Comparison of ENCODE assay signal across 8 mouse cellular contexts in genomic region chr17:6862040-6862780, GRCm38 (mm10).
DNase-seq lines count a peak whose midpoint lies in the region; ATAC-seq lines count a peak whose summit lies in the region.

No protein-coding gene starts in this region.

- DNase-seq in adrenal gland, postnatal 14 days = peak; percentile 8
- DNase-seq in adrenal gland, adult (ENCODE audit: inconsistent age in 2 of 2, low spot score in 1 of 2) = no peak
- no peak for DNase-seq in neural tube, embryonic 11.5 days (ENCODE audit: low spot score)
- no peak for DNase-seq in neural tube, embryonic 10.5 days (ENCODE audit: extremely low spot score, low spot score)
- no peak for DNase-seq in limb, embryonic 10.5 days (ENCODE audit: low spot score)
- no peak for DNase-seq in ovary, postnatal 14 days (ENCODE audit: low spot score)

- H3K9me3 ChIP-seq in neural tube, embryonic 11.5 days (ENCODE audit: control insufficient read depth, low read length) = no peaks in the 10 kb centered on the region
- no peaks in the 10 kb centered on the region for H3K9me3 ChIP-seq in limb, embryonic 10.5 days (replicated peaks)
- H3K9me3 ChIP-seq in stomach, embryonic 16.5 days (replicated peaks; ENCODE audit: control insufficient read depth, low read length) = no peaks in the 10 kb centered on the region

- peak; percentile 20 for ATAC-seq in neural tube, embryonic 11.5 days (ENCODE audit: insufficient read depth, low FRiP score, low TSS enrichment)
- ATAC-seq in stomach, embryonic 16.5 days (ENCODE audit: insufficient read depth, low FRiP score) = peak; percentile 10; the same call in 1 of the 2 replicates
- ATAC-seq in cerebellum, adult (ENCODE audit: insufficient number of reproducible peaks, low FRiP score, low TSS enrichment) = no peak

- WGBS in neural tube, embryonic 11.5 days = 52% methylated on average over 12 of the region's 12 CpGs
- 58% methylated on average over 12 of the region's 12 CpGs for WGBS in limb, embryonic 10.5 days
- 62% methylated on average over 12 of the region's 12 CpGs for WGBS in stomach, embryonic 16.5 days

- peak overlapping the region; percentile 43 for H3K4me2 ChIP-seq in neural tube, embryonic 11.5 days (ENCODE audit: low read depth)
- H3K4me2 ChIP-seq in stomach, embryonic 16.5 days (ENCODE audit: low read depth, low read length) = peak overlapping the region; percentile 50

- peak overlapping the region; percentile 58 for H3K9ac ChIP-seq in neural tube, embryonic 11.5 days (ENCODE audit: low read length)
- no peak overlapping the region; the same call in 1 of the 2 replicates for H3K9ac ChIP-seq in stomach, embryonic 16.5 days (ENCODE audit: low read length)

- no peaks in the 10 kb centered on the region for H3K36me3 ChIP-seq in neural tube, embryonic 11.5 days (ENCODE audit: control insufficient read depth, insufficient read depth, low read length)
- H3K36me3 ChIP-seq in limb, embryonic 10.5 days = no peaks in the 10 kb centered on the region
- no peaks in the 10 kb centered on the region for H3K36me3 ChIP-seq in stomach, embryonic 16.5 days (ENCODE audit: control insufficient read depth, insufficient read depth, low read length)

- H3K27ac ChIP-seq in neural tube, embryonic 11.5 days (ENCODE audit: low read depth, low read length) = peak overlapping the region; percentile 86; the same call in 1 of the 2 replicates
- H3K27ac ChIP-seq in limb, embryonic 10.5 days = peak overlapping the region; percentile 87
- peak overlapping the region; percentile 94; the same call in 1 of the 2 replicates for H3K27ac ChIP-seq in stomach, embryonic 16.5 days (ENCODE audit: low read length)

- no peak overlapping the region; the same call in 1 of the 2 replicates for H3K4me3 ChIP-seq in neural tube, embryonic 11.5 days (ENCODE audit: low read depth, low read length)
- peak overlapping the region; percentile 50 for H3K4me3 ChIP-seq in limb, embryonic 10.5 days
- H3K4me3 ChIP-seq in stomach, embryonic 16.5 days (replicated peaks; ENCODE audit: low read length) = peak overlapping the region; percentile 29

- H3K27me3 ChIP-seq in neural tube, embryonic 11.5 days (ENCODE audit: control insufficient read depth, insufficient read depth, low read length) = no peaks in the 10 kb centered on the region
- peaks cover 63% of the 10 kb centered on the region for H3K27me3 ChIP-seq in limb, embryonic 10.5 days (ENCODE audit: low read depth, poor library complexity, severe bottlenecking)
- H3K27me3 ChIP-seq in stomach, embryonic 16.5 days (ENCODE audit: control insufficient read depth, insufficient read depth, low read length) = no peaks in the 10 kb centered on the region

- H3K4me1 ChIP-seq in neural tube, embryonic 11.5 days (ENCODE audit: control insufficient read depth, insufficient read depth, low read length) = peaks cover 15% of the 10 kb centered on the region
- peaks cover 42% of the 10 kb centered on the region for H3K4me1 ChIP-seq in limb, embryonic 10.5 days
- H3K4me1 ChIP-seq in stomach, embryonic 16.5 days (ENCODE audit: control insufficient read depth, insufficient read depth, low read length) = peaks cover 41% of the 10 kb centered on the region
